Mouse (Mus musculus): ENCODE results near the gene Dnhd1. TPM values are rescaled to one million over a fixed set of nuclear protein-coding genes. Genes with fewer than 3 reads are reported as not detected.
A peak's percentile ranks its signal among the peaks of the same experiment; 100 is the strongest.
"Not testable (repeated sequence)": the region's sequence is repeated elsewhere in the genome, so short reads cannot be mapped to it uniquely, and the experiment has no call there.

Dnhd1 gene
- polyA plus RNA-seq, 1 experiment from 2014 or later, result 0.44 TPM

GRCm38 (mm10) chr7:105735464-105735863, 84.8 kb downstream of the Dnhd1 start:
- H3K4me1 ChIP-seq (replicated peaks), result peaks cover 16% of the 10 kb centered on the region; the same call in 1 of the 2 replicates
- 38% methylated on average over 4 of the region's 4 CpGs for WGBS
- not testable (repeated sequence) for H3K27me3 ChIP-seq (replicated peaks); H3K9me3 ChIP-seq; H3K27ac ChIP-seq; ATAC-seq
- H3K9ac ChIP-seq, result peak overlapping the region; percentile 76
- peak overlapping the region; percentile 73 for H3K4me2 ChIP-seq (replicated peaks)
- H3K4me3 ChIP-seq (replicated peaks), result peak overlapping the region; percentile 90
- peaks cover 28% of the 10 kb centered on the region for H3K36me3 ChIP-seq

GRCm38 (mm10) chr7:105736264-105736901, 85.8 kb downstream of the Dnhd1 start, which contains the start of gene Ilk:
TSS of gene Ilk (plus strand) at chr7:105736592.
- H3K27me3 ChIP-seq (replicated peaks), result no peaks in the 10 kb centered on the region
- H3K9me3 ChIP-seq, result no peaks in the 10 kb centered on the region
- H3K4me1 ChIP-seq (replicated peaks), result peaks cover 16% of the 10 kb centered on the region; the same call in 1 of the 2 replicates
- peaks cover 31% of the 10 kb centered on the region for H3K36me3 ChIP-seq
- peak within 1 kb of the TSS; percentile 90 for H3K4me3 ChIP-seq (replicated peaks)
- H3K4me2 ChIP-seq (replicated peaks), result peak within 1 kb of the TSS; percentile 73
- peak within 1 kb of the TSS; percentile 76 for H3K9ac ChIP-seq
- ATAC-seq, result peak; percentile 98
- under 1% methylated on average over 62 of the region's 62 CpGs for WGBS
- peak within 1 kb of the TSS; percentile 95 for H3K27ac ChIP-seq

GRCm38 (mm10) chr7:105736911-105737521, 86.4 kb downstream of the Dnhd1 start, which contains the start of gene Rrp8:
TSS of gene Rrp8 (minus strand) at chr7:105737385.
- peak within 1 kb of the TSS; percentile 95 for H3K27ac ChIP-seq
- peak; percentile 14; the same call in 1 of the 2 replicates for ATAC-seq
- no peaks in the 10 kb centered on the region for H3K9me3 ChIP-seq
- H3K9ac ChIP-seq, result peak within 1 kb of the TSS; percentile 76
- WGBS, result under 1% methylated on average over 30 of the region's 30 CpGs
- H3K4me1 ChIP-seq (replicated peaks), result peaks cover 16% of the 10 kb centered on the region; the same call in 1 of the 2 replicates
- H3K4me2 ChIP-seq (replicated peaks), result peak within 1 kb of the TSS; percentile 73
- no peaks in the 10 kb centered on the region for H3K27me3 ChIP-seq (replicated peaks)
- H3K4me3 ChIP-seq (replicated peaks), result peak within 1 kb of the TSS; percentile 90
- peaks cover 37% of the 10 kb centered on the region for H3K36me3 ChIP-seq

- Histone ChIP-seq H3K27ac (peak overlapping the region; percentile 95), H3K36me3 (peaks cover 37% of the 10 kb centered on the region), H3K9me3 (no peaks in the 10 kb centered on the region), H3K4me3 (replicated peaks) (peak overlapping the region; percentile 90), H3K4me1 (replicated peaks) (peaks cover 16% of the 10 kb centered on the region; the same call in 1 of the 2 replicates), H3K27me3 (replicated peaks) (no peaks in the 10 kb centered on the region), H3K4me2 (replicated peaks) (peak overlapping the region; percentile 73), H3K9ac (peak overlapping the region; percentile 76)
- no peak for ATAC-seq
- WGBS, result 31% methylated on average over 3 of the region's 3 CpGs
Observed at GRCm38 (mm10) chr7:105737648-105738047, 87.0 kb downstream of the Dnhd1 start.

GRCm38 (mm10) chr7:105738286-105738685, 87.7 kb downstream of the Dnhd1 start:
- Histone ChIP-seq H3K36me3 (peaks cover 31% of the 10 kb centered on the region), H3K9ac (no peak overlapping the region), H3K27me3 (replicated peaks) (no peaks in the 10 kb centered on the region), H3K4me2 (replicated peaks) (peak overlapping the region; percentile 73), H3K4me3 (replicated peaks) (peak overlapping the region; percentile 90), H3K9me3 (no peaks in the 10 kb centered on the region), H3K27ac (peak overlapping the region; percentile 89), H3K4me1 (replicated peaks) (peaks cover 21% of the 10 kb centered on the region; the same call in 1 of the 2 replicates)
- no peak for ATAC-seq
- 64% methylated on average over 2 of the region's 2 CpGs for WGBS

GRCm38 (mm10) chr7:105738948-105739347, 88.3 kb downstream of the Dnhd1 start:
- whole genome bisulfite sequencing, result 12% methylated on average over 3 of the region's 3 CpGs
- Histone ChIP-seq H3K4me3 (replicated peaks) (peak overlapping the region; percentile 90; the same call in 1 of the 2 replicates), H3K4me2 (replicated peaks) (peak overlapping the region; percentile 73), H3K36me3 (peaks cover 25% of the 10 kb centered on the region), H3K9me3 (no peaks in the 10 kb centered on the region), H3K9ac (no peak overlapping the region), H3K27ac (peak overlapping the region; percentile 89), H3K4me1 (replicated peaks) (peaks cover 22% of the 10 kb centered on the region; the same call in 1 of the 2 replicates), H3K27me3 (replicated peaks) (no peaks in the 10 kb centered on the region)
- peak; percentile 39 for ATAC-seq

GRCm38 (mm10) chr7:105740089-105740795, 89.6 kb downstream of the Dnhd1 start:
- Histone ChIP-seq H3K27me3 (replicated peaks) (no peaks in the 10 kb centered on the region), H3K27ac (0 out of 2 replicates have a peak overlapping the region, but pooled peaks have one; percentile 27), H3K4me2 (replicated peaks) (no peak overlapping the region), H3K4me1 (replicated peaks) (peaks cover 17% of the 10 kb centered on the region; the same call in 1 of the 2 replicates), H3K36me3 (peaks cover 19% of the 10 kb centered on the region), H3K9ac (no peak overlapping the region), H3K9me3 (no peaks in the 10 kb centered on the region), H3K4me3 (replicated peaks) (no peak overlapping the region)
- ATAC-seq, result no peak
- WGBS, result 88% methylated on average over 13 of the region's 13 CpGs

GRCm38 (mm10) chr7:105740851-105741250, 90.2 kb downstream of the Dnhd1 start:
- 84% methylated on average over 6 of the region's 6 CpGs for WGBS
- no peak overlapping the region for H3K4me3 ChIP-seq (replicated peaks)
- no peaks in the 10 kb centered on the region for H3K27me3 ChIP-seq (replicated peaks)
- peaks cover 17% of the 10 kb centered on the region; the same call in 1 of the 2 replicates for H3K4me1 ChIP-seq (replicated peaks)
- H3K9me3 ChIP-seq, result no peaks in the 10 kb centered on the region
- peaks cover 19% of the 10 kb centered on the region for H3K36me3 ChIP-seq
- H3K27ac ChIP-seq, result 0 out of 2 replicates have a peak overlapping the region, but pooled peaks have one; percentile 27
- no peak overlapping the region for H3K9ac ChIP-seq
- no peak overlapping the region for H3K4me2 ChIP-seq (replicated peaks)
- ATAC-seq, result no peak

- H3K27ac ChIP-seq, result no peak overlapping the region
- H3K9me3 ChIP-seq, result no peaks in the 10 kb centered on the region
- H3K9ac ChIP-seq, result no peak overlapping the region
- WGBS, result 90% methylated on average over 9 of the region's 9 CpGs
- peaks cover 19% of the 10 kb centered on the region for H3K36me3 ChIP-seq
- no peak for ATAC-seq
- no peaks in the 10 kb centered on the region for H3K27me3 ChIP-seq (replicated peaks)
- no peak overlapping the region for H3K4me2 ChIP-seq (replicated peaks)
- H3K4me1 ChIP-seq (replicated peaks), result peaks cover 17% of the 10 kb centered on the region; the same call in 1 of the 2 replicates
- no peak overlapping the region for H3K4me3 ChIP-seq (replicated peaks)
Observed at GRCm38 (mm10) chr7:105741978-105742377, 91.4 kb downstream of the Dnhd1 start.

- Histone ChIP-seq H3K36me3 (peaks cover 19% of the 10 kb centered on the region), H3K4me1 (replicated peaks) (peaks cover 14% of the 10 kb centered on the region; the same call in 1 of the 2 replicates), H3K4me3 (replicated peaks) (peak overlapping the region; percentile 94; the same call in 1 of the 2 replicates), H3K4me2 (replicated peaks) (peak overlapping the region; percentile 82; the same call in 1 of the 2 replicates)
- not testable (repeated sequence) for H3K27ac ChIP-seq; H3K9me3 ChIP-seq; H3K27me3 ChIP-seq (replicated peaks); H3K9ac ChIP-seq; ATAC-seq
- WGBS, result 80% methylated on average over 7 of the region's 7 CpGs
Observed at GRCm38 (mm10) chr7:105742539-105743215, 92.0 kb downstream of the Dnhd1 start.

GRCm38 (mm10) chr7:105743246-105743925, 92.8 kb downstream of the Dnhd1 start:
- ATAC-seq; H3K27me3 ChIP-seq (replicated peaks); H3K9me3 ChIP-seq: not testable (repeated sequence)
- Histone ChIP-seq H3K9ac (peak overlapping the region; percentile 89), H3K4me2 (replicated peaks) (peak overlapping the region; percentile 82), H3K27ac (peak overlapping the region; percentile 79; the same call in 1 of the 2 replicates), H3K4me1 (replicated peaks) (peaks cover 13% of the 10 kb centered on the region; the same call in 1 of the 2 replicates), H3K4me3 (replicated peaks) (peak overlapping the region; percentile 94), H3K36me3 (peaks cover 19% of the 10 kb centered on the region)
- WGBS, result 33% methylated on average over 20 of the region's 20 CpGs
